Mouse (Mus musculus): ENCODE measurements around the gene Gm9922. TPM values are rescaled to one million over a fixed set of nuclear protein-coding genes. Genes with fewer than 3 reads are reported as not detected.

Gene Gm9922
- 1.2 and 1.6 TPM in 2 replicates for polyA plus RNA-seq (2021; fragmentation: Nextera tagmentation)
- long read RNA-seq, experiment 1 = 0 reads
- long read RNA-seq, experiment 2, partial matches to known transcripts = 0 of 1 reads
- long read RNA-seq, experiment 2, other reads (novel, unspliced or antisense) = 0 of 1 reads

DNA sequence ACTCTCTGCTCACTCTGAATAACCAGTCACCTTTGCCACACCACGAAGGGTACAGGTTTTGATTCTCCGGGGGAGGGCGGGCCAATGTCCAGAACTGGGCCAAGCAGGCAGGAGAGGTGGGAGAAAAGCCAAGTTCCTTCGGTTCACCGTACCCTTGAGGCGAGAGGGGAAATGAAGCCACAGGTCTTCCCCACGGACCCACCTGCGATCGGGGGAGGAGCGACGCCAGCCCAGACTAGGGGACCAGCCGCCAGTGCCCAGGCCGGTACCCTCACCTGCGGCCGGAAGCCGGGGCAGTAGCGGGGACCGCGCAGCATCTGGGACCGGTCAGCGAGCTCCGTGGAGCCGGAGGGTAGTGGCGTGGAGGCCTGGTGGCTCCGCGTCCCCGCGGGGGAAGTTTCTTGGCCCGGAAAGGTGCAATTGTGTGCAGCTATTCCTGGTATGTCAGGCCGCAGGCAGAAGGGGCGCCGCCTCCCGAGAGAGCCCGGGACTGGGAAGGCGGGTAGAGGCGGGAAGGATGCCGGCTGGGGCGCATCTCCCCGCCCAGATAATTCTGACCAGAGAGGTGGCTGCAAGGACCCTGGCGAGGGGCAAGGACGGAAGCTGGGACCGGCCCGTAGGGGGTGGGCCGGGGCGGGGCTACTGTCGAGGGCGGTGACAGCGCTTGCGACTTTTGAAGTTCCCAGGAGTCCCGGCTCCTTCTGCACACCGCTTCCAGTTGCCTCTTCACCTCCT is at the start of gene Gm9922, which contains the start of gene Lmo7:
Gene Gm9922, minus strand, starts transcription at position 578 of the 735 bp plus-strand sequence.
Gene Lmo7, plus strand, starts transcription at position 721 of the 735 bp plus-strand sequence.

Other genes starting within 250 kb of the Gm9922 start
- 2.7 and 3.1 TPM in 2 replicates for gene Tbc1d4, start 120.6 kb downstream of the Gm9922 start, polyA plus RNA-seq (2021; fragmentation: Nextera tagmentation)
- 140 and 160 TPM in 2 replicates for gene Commd6, start 89.1 kb downstream of the Gm9922 start, polyA plus RNA-seq (2021; fragmentation: Nextera tagmentation)
- 201 and 219 TPM in 2 replicates for gene Uchl3, start 75.8 kb downstream of the Gm9922 start, polyA plus RNA-seq (2021; fragmentation: Nextera tagmentation)
- gene Lmo7, start 143 bp upstream of the Gm9922 start, polyA plus RNA-seq (2021; fragmentation: Nextera tagmentation) = 22.8 and 26.1 TPM in 2 replicates

Data from layer of hippocampus, adult 6 months (tissue).